Mouse (Mus musculus) limb, embryonic 11.5 days (tissue): ENCODE data around the gene Abhd11. TPM values are rescaled to one million over a fixed set of nuclear protein-coding genes. Genes with fewer than 3 reads are reported as not detected.

Source experiments
- ATAC-seq: fragments of 200-750 bp; cut with Nextera tagmentation; 2 replicates; pipeline ENCODE4 v1.8.0; 2017; ENCODE audit warnings: low read depth; ENCODE audit not compliant: insufficient number of reproducible peaks, low FRiP score, low TSS enrichment
- DNase-seq: peaks from one replicate; pipeline ENCODE4 v3.0.0-alpha.2; 2015; ENCODE audit warnings: low spot score
- H3K27ac ChIP-seq: fragments of 300-500 bp; sonication (generic); replicated peaks from 2 replicates; pipeline ENCODE4 v1.5.1; 2014; ENCODE audit warnings: low read depth, mild to moderate bottlenecking, low read length
- H3K27me3 ChIP-seq: fragments of 300-500 bp; sonication (generic); 2 replicates; pipeline ENCODE4 v1.6.1; 2014; ENCODE audit warnings: mild to moderate bottlenecking, low read length, mixed read lengths; ENCODE audit not compliant: control insufficient read depth, insufficient read depth
- H3K36me3 ChIP-seq: fragments of 300-500 bp; sonication (generic); 2 replicates; pipeline ENCODE4 v1.6.1; 2014; ENCODE audit warnings: mild to moderate bottlenecking, low read length, moderate library complexity, mixed read lengths; ENCODE audit not compliant: control insufficient read depth, insufficient read depth
- H3K4me1 ChIP-seq: fragments of 300-500 bp; sonication (generic); 2 replicates; pipeline ENCODE4 v1.6.1; 2014; ENCODE audit warnings: low read length, mixed read lengths; ENCODE audit not compliant: control insufficient read depth, insufficient read depth
- H3K4me2 ChIP-seq: fragments of 300-500 bp; sonication (generic); 2 replicates; pipeline ENCODE4 v1.6.1; 2014; ENCODE audit warnings: low read depth, mild to moderate bottlenecking, moderate library complexity; ENCODE audit not compliant: severe bottlenecking
- H3K4me3 ChIP-seq: fragments of 300-500 bp; sonication (generic); 2 replicates; pipeline ENCODE4 v1.5.1; 2014; ENCODE audit warnings: low read depth, low read length
- H3K9ac ChIP-seq: fragments of 300-500 bp; sonication (generic); 2 replicates; pipeline ENCODE4 v1.6.1; 2014; ENCODE audit warnings: mild to moderate bottlenecking, low read length
- H3K9me3 ChIP-seq: fragments of 300-500 bp; sonication (generic); 2 replicates; pipeline ENCODE4 v1.6.1; 2016; ENCODE audit warnings: low read length; ENCODE audit not compliant: control insufficient read depth
- WGBS: fragments of 180-500 bp; shearing (Covaris S2); extraction: QIAGEN DNeasy Blood & Tissue Kit; methylation state at CpG from one replicate; pipeline ENCODE4 v1.1.7; 2014; 5-methylcytosine and 5-hydroxymethylcytosine counted together
- polyA plus RNA-seq: library from polyadenylated mRNA; unstranded; fragments of >200 nt; fragmentation: Nextera tagmentation; extraction: Ambion mirVana; gene quantifications from 2 replicates; pipeline ENCODE4 v1.2.1, GENCODE M21; 2014

Gene Abhd11
- polyA plus RNA-seq, 1 experiment from 2014 or later = 27.8 TPM

GRCm38 (mm10) chr5:134967164-134967944, 41.6 kb upstream of the Abhd11 start:
- Histone ChIP-seq H3K4me1 (peaks cover 8% of the 10 kb centered on the region), H3K9ac (no peak overlapping the region), H3K36me3 (no peaks in the 10 kb centered on the region), H3K4me3 (no peak overlapping the region), H3K27me3 (no peaks in the 10 kb centered on the region), H3K9me3 (no peaks in the 10 kb centered on the region), H3K4me2 (no peak overlapping the region), H3K27ac (no peak overlapping the region)
- DNase-seq (no peak), ATAC-seq (no peak)
- WGBS = 54% methylated on average over 20 of the region's 20 CpGs

GRCm38 (mm10) chr5:134970671-134971070, 38.3 kb upstream of the Abhd11 start:
- Histone ChIP-seq H3K27me3 (no peaks in the 10 kb centered on the region), H3K36me3 (no peaks in the 10 kb centered on the region), H3K4me2 (no peak overlapping the region), H3K4me1 (peaks cover 8% of the 10 kb centered on the region), H3K9ac (no peak overlapping the region), H3K27ac (no peak overlapping the region), H3K9me3 (no peaks in the 10 kb centered on the region), H3K4me3 (no peak overlapping the region)
- WGBS = 70% methylated on average over 8 of the region's 8 CpGs
- DNase-seq (no peak), ATAC-seq (no peak)

DNA sequence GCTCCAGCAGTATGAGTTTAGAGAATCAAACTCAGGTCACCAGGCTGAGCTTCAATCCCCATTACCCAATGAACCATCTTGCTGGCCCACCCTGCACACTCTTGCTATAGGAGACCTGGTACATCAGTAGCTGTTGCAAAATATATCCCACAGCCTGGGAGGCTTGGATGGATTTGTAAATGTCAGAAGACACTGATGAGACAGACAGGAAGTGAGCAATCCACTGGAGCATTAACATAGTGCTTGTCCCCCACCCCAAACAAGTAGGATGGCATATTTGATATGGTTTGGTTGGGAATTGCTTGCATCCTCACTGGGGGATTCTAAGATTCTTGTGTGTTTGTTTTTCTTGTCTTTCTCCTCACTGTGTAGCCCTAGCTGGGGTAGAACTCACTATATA, 35.9 kb upstream of the Abhd11 start:
- DNase-seq = no peak
- H3K4me1 ChIP-seq = no peaks in the 10 kb centered on the region
- H3K4me3 ChIP-seq = no peak overlapping the region
- H3K4me2 ChIP-seq = no peak overlapping the region
- no peak overlapping the region for H3K9ac ChIP-seq
- H3K27ac ChIP-seq = no peak overlapping the region
- no peaks in the 10 kb centered on the region for H3K36me3 ChIP-seq
- no peaks in the 10 kb centered on the region for H3K9me3 ChIP-seq
- no peak for ATAC-seq
- H3K27me3 ChIP-seq = no peaks in the 10 kb centered on the region

GRCm38 (mm10) chr5:134973526-134973925, 35.4 kb upstream of the Abhd11 start:
- no peak overlapping the region for H3K27ac ChIP-seq
- DNase-seq (no peak), ATAC-seq (no peak)
- no peak overlapping the region for H3K4me2 ChIP-seq
- no peaks in the 10 kb centered on the region for H3K4me1 ChIP-seq
- 89% methylated on average over 7 of the region's 7 CpGs for WGBS
- H3K27me3 ChIP-seq = no peaks in the 10 kb centered on the region
- no peaks in the 10 kb centered on the region for H3K9me3 ChIP-seq
- H3K4me3 ChIP-seq = no peak overlapping the region
- H3K36me3 ChIP-seq = no peaks in the 10 kb centered on the region
- no peak overlapping the region for H3K9ac ChIP-seq

DNA sequence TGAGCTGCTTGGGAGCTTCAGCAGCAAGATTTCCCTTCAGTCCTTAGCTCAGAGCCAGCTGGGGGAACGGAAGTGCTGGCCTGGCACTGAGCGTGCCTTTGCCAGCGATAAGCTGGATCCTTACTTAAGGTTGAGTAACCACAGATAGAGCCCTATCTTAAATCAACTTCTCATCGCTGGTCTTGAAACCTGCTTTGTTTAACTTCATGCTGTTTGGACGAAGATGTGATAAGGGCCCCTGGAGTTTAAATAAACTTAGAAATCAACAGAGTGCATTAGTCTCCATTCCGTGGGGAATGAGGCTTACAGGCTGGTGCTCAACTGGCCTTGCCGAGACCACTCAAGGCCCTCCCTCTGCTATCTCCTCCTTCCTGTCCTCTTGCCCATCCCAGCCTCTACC, 34.7 kb upstream of the Abhd11 start:
- no peak overlapping the region for H3K4me3 ChIP-seq
- H3K36me3 ChIP-seq = no peaks in the 10 kb centered on the region
- H3K27ac ChIP-seq = no peak overlapping the region
- no peaks in the 10 kb centered on the region for H3K27me3 ChIP-seq
- no peak for DNase-seq
- no peak overlapping the region for H3K9ac ChIP-seq
- no peaks in the 10 kb centered on the region for H3K4me1 ChIP-seq
- WGBS = 73% methylated on average over 7 of the region's 7 CpGs
- H3K9me3 ChIP-seq = no peaks in the 10 kb centered on the region
- no peak for ATAC-seq
- H3K4me2 ChIP-seq = no peak overlapping the region

- no peaks in the 10 kb centered on the region for H3K4me1 ChIP-seq
- H3K9ac ChIP-seq = no peak overlapping the region
- no peak overlapping the region for H3K4me3 ChIP-seq
- no peaks in the 10 kb centered on the region for H3K9me3 ChIP-seq
- no peak for ATAC-seq
- no peaks in the 10 kb centered on the region for H3K36me3 ChIP-seq
- DNase-seq = no peak
- H3K27me3 ChIP-seq = no peaks in the 10 kb centered on the region
- WGBS = 71% methylated on average over 2 of the region's 2 CpGs
- no peak overlapping the region for H3K27ac ChIP-seq
- H3K4me2 ChIP-seq = no peak overlapping the region
These were observed 34.0 kb upstream of the Abhd11 start for GRCm38 (mm10) chr5:134974921-134975320.

DNA sequence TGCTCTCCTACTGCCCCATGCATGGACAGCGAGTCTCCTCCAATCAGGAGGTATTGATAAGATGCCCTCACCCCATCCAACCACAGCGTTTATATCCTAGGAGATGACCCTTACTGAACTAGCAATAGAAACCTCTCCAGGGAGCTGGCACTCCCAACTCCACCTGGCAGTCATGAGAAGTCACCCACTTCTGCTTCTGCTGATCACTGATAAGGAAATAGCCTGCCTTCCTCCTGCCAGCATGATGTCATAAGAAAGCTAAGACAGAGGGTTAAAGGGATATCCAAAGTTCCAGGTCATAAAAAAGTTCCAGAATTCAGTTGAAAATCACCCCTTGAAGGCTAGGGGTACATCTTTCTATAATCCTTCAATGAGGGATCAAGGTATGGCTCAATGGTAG, 32.8 kb upstream of the Abhd11 start:
- DNase-seq (no peak), ATAC-seq (no peak)
- H3K4me1 ChIP-seq = no peaks in the 10 kb centered on the region
- H3K4me3 ChIP-seq = no peak overlapping the region
- no peaks in the 10 kb centered on the region for H3K9me3 ChIP-seq
- no peak overlapping the region for H3K27ac ChIP-seq
- no peak overlapping the region for H3K9ac ChIP-seq
- no peak overlapping the region for H3K4me2 ChIP-seq
- no peaks in the 10 kb centered on the region for H3K27me3 ChIP-seq
- H3K36me3 ChIP-seq = no peaks in the 10 kb centered on the region
- 93% methylated on average over 2 of the region's 2 CpGs for WGBS

DNA sequence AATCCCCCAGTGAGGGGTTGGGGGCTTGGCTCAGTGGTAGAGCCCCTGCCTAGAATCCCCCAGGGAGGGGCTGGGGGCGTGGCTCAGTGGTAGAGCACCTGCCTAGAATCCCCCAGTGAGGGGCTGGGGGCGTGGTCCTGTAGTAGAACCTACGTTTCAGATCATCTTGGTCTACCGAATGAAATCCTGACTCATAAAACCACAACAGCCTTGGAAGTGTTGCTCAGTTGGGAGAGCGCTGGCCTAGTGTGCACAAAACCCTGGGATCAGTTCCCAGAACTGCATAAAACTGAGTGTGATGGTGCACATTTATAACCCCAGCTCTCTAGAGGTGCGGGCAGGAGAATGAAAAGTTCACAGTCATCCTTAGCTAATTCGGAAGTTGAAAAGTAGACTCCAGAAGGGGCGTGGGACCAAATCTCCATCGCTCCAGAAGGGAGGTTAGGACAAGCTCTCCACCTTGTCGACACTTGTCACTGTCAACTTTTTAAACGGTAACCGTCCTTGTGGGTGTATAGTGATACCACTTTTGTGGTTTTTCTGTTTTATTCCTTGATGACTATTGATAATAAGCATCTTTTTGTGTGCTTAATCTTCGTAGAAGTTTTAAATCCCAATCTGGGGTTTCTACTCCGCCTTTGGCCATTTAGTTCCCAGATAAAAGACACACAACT, 32.2 kb upstream of the Abhd11 start:
- Histone ChIP-seq H3K27ac (no peak overlapping the region), H3K36me3 (no peaks in the 10 kb centered on the region), H3K27me3 (no peaks in the 10 kb centered on the region), H3K4me1 (no peaks in the 10 kb centered on the region), H3K4me2 (no peak overlapping the region), H3K4me3 (no peak overlapping the region), H3K9ac (no peak overlapping the region), H3K9me3 (no peaks in the 10 kb centered on the region)
- ATAC-seq = no peak
- WGBS = 84% methylated on average over 14 of the region's 14 CpGs
- no peak for DNase-seq
